In genomic region chr10:13685366-13685765, GRCm38 (mm10) we compare ENCODE assay signal across 9 mouse cellular contexts.
"Had no signal": no experiment of that assay in that cellular context is flagged by ENCODE, and none has a peak within 500 bp of the region (broad histone marks: within the 10 kb centered on the region; RNA-seq: fewer than 3 reads in every experiment).

No protein-coding gene starts in this region.

- H3K4me3 ChIP-seq: limb, embryonic 12.5 days; liver, embryonic 15.5 days; midbrain, embryonic 13.5 days had no signal

- H3K27me3 ChIP-seq: limb, embryonic 12.5 days; liver, embryonic 15.5 days; midbrain, embryonic 13.5 days had no signal

- H3K36me3 ChIP-seq: limb, embryonic 12.5 days; liver, embryonic 15.5 days; midbrain, embryonic 13.5 days had no signal

- DNase-seq: kidney, postnatal 4 days; lung, adult 2 months; lung, postnatal 36 days; thymus, postnatal 4 days had no signal

- H3K27ac ChIP-seq: limb, embryonic 12.5 days; liver, embryonic 15.5 days; midbrain, embryonic 13.5 days; stomach, postnatal 0 days had no signal

- H3K4me2 ChIP-seq: limb, embryonic 12.5 days; liver, embryonic 15.5 days; midbrain, embryonic 13.5 days had no signal

- ATAC-seq: lung, postnatal 0 days; midbrain, embryonic 13.5 days had no signal

- H3K9me3 ChIP-seq: limb, embryonic 12.5 days; liver, embryonic 15.5 days; midbrain, embryonic 13.5 days had no signal

- H3K9ac ChIP-seq: limb, embryonic 12.5 days; liver, embryonic 15.5 days; midbrain, embryonic 13.5 days had no signal

- H3K4me1 ChIP-seq: limb, embryonic 12.5 days; liver, embryonic 15.5 days had no signal
